Mouse (Mus musculus) bone marrow, adult 2 months (tissue): Measurements from ENCODE around the gene Itga8.

Experiments
- CTCF ChIP-seq: fragments of 200-500 bp; IDR thresholded peaks from 2 replicates; pipeline ENCODE4 v1.5.1; 2011; ENCODE audit warnings: low read length, control low read depth; ENCODE audit not compliant: control insufficient read depth, insufficient read depth
- POLR2A ChIP-seq: fragments of 200-500 bp; IDR thresholded peaks from 2 replicates; pipeline ENCODE4 v1.6.1; 2011; ENCODE audit warnings: low read depth, mild to moderate bottlenecking, control low read depth, low read length, borderline replicate concordance; ENCODE audit not compliant: control insufficient read depth

DNA sequence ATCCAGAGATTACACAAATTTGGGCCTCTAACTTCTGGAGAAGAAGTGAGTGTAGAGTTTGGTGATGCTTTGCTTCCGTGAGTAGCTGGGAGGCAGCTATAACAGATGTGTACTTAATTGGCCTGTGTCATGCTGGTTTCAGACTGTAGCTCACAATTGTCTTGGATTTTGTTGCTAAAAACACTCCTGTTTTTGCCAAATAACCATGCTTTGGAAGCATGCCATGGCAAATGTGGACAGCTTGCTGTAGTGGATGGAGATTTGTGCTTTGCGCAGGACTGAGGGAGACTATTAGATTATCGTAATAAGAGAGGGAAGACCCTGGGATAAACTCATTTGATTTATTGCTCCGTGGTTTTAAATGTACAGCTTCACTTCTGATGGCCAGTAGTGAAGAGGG is 16.3 kb upstream of the Itga8 start:
- no peak for TF ChIP-seq CTCF
- no peak for TF ChIP-seq POLR2A
